Mouse (Mus musculus): ENCODE data around the gene Ppp2r5e. TPM values are rescaled to one million over a fixed set of nuclear protein-coding genes. Genes with fewer than 3 reads are reported as not detected.

Gene Ppp2r5e
- polyA plus RNA-seq, 1 experiment from 2014 or later: 20.5 TPM

DNA sequence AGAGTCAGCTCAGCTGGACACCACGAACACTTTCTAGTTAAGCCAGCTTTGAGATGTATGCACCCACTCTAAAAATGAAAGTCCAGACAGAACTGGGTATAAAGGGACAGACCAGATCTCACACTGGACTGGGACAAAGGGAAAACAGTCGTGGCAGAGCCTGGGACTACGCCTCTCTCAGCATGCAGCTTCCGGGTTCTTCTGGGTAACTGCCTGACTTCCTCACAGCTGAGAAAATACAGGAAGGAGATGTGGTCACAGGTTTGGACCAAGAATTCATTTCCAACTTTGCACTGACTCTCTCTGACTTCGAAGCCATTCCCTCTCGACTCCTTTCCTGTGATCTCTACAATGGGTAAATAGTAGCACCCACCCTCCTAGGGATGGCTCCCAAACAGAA, 181.1 kb downstream of the Ppp2r5e start:
- H3K9me3 ChIP-seq: no peaks in the 10 kb centered on the region
- no peaks in the 10 kb centered on the region for H3K27me3 ChIP-seq
- no peak for ATAC-seq (ENCODE audit: low FRiP score, low read depth)
- no peak overlapping the region for H3K9ac ChIP-seq
- H3K4me2 ChIP-seq: no peak overlapping the region
- H3K4me3 ChIP-seq: no peak overlapping the region
- no peaks in the 10 kb centered on the region for H3K36me3 ChIP-seq
- no peak overlapping the region for H3K27ac ChIP-seq (replicated peaks)
- WGBS: 81% methylated on average over 6 of the region's 6 CpGs
- H3K4me1 ChIP-seq (replicated peaks): no peaks in the 10 kb centered on the region

DNA sequence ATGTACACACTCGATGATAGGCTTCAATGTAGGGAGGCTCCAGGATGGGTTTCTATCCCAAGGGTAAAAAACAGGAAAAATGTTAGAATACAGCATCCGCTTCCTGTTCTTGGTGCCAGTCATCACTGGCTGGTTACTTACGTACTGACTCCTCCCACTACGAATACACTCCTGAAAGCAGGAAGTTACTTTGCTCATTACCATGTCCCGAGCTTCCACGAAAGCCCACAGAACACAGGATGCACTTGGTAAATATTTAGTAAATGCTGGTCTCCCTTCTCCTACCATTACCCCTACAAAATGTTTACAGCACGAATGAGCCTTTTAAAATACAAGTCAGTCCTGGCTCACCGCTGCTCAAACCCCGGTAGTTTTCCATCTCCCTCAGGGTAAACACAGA, 183.1 kb downstream of the Ppp2r5e start:
- H3K4me3 ChIP-seq: no peak overlapping the region
- H3K9me3 ChIP-seq: no peaks in the 10 kb centered on the region
- no peak overlapping the region for H3K27ac ChIP-seq (replicated peaks)
- H3K4me1 ChIP-seq (replicated peaks): no peaks in the 10 kb centered on the region
- H3K27me3 ChIP-seq: no peaks in the 10 kb centered on the region
- no peak overlapping the region for H3K4me2 ChIP-seq
- H3K36me3 ChIP-seq: no peaks in the 10 kb centered on the region
- no peak for ATAC-seq (ENCODE audit: low FRiP score, low read depth)
- no peak overlapping the region for H3K9ac ChIP-seq
- 86% methylated on average over 9 of the region's 9 CpGs for WGBS

Other genes with a start within 250 kb of the Ppp2r5e start
- gene Gphb5, start 179.5 kb downstream of the Ppp2r5e start, polyA plus RNA-seq (2015; fragmentation: Nextera tagmentation; extraction: Ambion mirVana): not detected in 2 replicates
- 5.5 and 5.7 TPM in 2 replicates for gene Wdr89, start 73.3 kb upstream of the Ppp2r5e start, polyA plus RNA-seq (2015; fragmentation: Nextera tagmentation; extraction: Ambion mirVana)
- 12.2 and 13.3 TPM in 2 replicates for gene Sgpp1, start 139.5 kb upstream of the Ppp2r5e start, polyA plus RNA-seq (2015; fragmentation: Nextera tagmentation; extraction: Ambion mirVana)
- 46.2 and 55.0 TPM in 2 replicates for gene Syne2, start 221.9 kb upstream of the Ppp2r5e start, polyA plus RNA-seq (2015; fragmentation: Nextera tagmentation; extraction: Ambion mirVana)